Mouse (Mus musculus): Measurements from ENCODE around the gene Mup4. TPM values are rescaled to one million over a fixed set of nuclear protein-coding genes. Genes with fewer than 3 reads are reported as not detected.
"Not testable (repeated sequence)": the region's sequence is repeated elsewhere in the genome, so short reads cannot be mapped to it uniquely, and the experiment has no call there.

The Mup4 gene
- total RNA-seq (2015) (not detected in 2 replicates), total RNA-seq (2017) (not detected in 2 replicates)

DNA sequence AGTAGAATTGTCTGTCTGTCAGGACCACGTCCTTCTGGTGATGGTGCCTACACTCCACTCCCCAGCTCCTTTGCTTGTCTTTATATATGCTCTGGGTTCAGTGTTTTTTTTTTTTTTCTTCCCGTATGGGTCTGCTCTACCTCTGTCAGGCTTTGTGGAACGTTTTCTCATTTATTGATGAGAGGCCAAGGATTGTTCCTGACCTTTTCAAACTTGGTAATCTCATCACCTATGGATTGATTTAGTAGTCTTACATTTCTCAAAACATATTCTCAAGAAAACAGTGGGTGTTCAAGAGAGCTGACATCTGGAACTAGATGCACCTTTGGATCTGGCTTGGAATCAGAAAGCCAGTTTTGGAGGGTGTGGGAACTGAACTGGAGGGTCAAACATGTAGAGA lies at the start of gene Mup4:
TSS of gene Mup4 (minus strand) at position 101 of the 400 bp plus-strand sequence.
- ATAC-seq (ENCODE audit: poor library complexity, severe bottlenecking): no peak

DNA sequence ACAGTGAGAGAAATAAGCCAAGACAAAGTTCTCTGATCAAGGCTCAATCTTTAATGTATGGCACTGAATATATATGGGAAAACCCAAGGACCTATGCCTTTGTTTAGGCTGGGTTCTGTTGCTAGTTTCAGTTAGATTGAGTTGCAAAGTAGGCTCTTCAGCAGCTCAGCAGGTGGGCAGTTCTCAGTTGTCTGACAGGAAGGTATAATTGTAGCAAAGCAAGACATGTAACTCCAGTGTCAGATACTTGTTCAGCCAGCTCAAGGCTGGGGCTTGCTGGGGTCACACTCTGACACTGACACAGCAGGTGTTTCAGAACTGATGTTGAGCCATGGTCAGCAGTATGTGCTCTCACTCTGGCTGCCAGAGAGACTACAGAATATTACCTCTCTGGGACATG lies 37.4 kb upstream of the Mup4 start:
- ATAC-seq (ENCODE audit: poor library complexity, severe bottlenecking): not testable (repeated sequence)

DNA sequence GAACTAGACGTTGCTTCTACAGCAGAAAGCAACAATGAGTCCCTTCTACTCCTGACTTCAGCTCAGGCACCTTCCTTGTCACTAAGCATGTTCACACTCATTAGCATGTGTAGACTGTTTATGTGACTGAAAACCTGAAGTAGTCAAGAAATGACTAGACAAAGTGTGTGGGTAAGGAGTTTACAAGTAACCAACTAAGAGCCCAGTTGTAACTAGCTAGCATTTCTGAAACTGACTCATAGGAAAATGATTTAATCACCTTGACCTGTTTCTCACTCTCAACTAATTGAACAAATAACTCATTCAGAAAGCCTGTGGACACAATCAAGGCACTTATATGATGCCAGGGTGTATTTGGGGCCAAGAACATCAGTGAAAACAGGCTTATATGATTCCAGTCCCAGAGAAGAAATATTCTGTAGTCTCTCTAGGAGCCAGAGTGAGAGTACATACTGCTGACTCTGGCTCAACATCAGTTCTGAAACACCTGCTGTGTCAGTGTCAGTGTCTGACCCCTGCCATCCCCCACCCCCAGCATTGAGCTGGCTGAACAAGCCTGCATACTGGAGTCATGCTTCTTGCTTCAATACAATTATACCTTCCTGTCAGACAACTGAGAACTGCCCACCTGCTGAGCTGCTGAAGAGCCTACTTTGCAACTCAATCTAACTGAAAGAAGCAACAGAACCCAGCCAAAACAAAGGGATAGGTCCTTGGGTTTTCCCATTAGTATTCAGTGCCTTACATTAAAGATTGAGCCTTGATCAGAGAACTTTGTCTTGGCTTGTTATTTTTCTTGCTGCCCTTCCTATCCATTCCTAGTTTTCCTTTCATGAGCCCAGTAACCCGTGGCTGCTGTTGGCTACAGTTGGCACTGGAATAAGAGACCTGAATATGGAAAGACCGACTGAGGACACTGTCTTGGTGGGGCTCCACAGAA lies 3.2 kb upstream of the Mup4 start, which contains the start of gene Mup6:
TSS of gene Mup6 (plus strand) at position 890 of the 940 bp plus-strand sequence.
- ATAC-seq (ENCODE audit: poor library complexity, severe bottlenecking): no peak

DNA sequence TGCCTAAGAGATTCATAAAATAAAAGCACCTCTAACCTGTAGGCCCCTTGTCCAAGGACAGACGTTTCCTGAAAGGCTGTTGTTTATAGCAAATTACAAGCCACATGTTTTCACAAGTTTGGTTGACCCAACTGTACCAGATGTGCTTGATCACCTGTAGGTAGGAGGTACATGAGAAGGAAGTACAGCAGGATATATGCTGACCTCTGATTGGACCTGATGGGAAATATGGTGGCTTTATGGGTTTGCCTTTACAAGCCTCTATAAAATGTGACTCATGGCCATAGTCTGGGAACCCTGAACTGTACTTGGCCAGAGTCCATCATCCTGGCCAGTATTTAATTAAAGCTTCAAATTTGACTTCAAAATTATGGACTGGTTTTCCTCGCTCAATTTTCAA lies 23.0 kb downstream of the Mup4 start:
- no peak for ATAC-seq (ENCODE audit: poor library complexity, severe bottlenecking)

DNA sequence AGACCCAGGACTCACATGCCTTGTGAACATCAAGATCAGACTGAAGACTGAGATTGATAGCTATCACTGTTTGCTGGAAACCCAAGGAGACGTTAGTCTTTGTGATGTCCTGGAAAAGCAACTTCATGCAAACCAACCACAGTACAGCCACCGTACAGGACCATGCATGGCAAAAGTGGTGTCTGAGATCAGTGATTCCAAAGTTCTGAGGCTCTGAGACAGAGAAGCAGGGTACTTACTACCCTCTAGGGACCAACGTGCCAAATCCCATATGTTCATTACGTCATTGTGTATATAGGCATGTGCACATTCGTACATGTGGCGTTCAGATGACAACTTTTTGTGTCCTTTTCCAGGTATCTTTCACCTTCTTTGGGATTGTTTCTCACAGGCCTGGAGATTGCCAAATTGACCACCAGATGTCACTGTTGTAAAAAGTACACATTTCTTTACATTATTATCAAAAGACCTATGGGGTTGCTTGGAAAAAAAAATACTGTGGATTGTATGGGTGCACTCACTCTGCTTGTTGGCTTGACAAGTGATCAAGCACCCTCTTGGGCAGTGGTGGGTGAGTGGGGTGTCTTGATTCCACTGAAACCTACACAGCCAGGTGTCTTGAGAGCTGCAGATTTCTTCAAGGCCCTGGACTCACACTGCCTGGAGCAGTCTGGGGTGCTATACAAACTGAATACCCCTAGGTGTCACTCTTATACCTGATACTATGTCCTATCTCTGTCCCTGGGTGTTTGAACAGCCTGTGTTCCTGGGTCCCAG lies 27.8 kb downstream of the Mup4 start:
- ATAC-seq (ENCODE audit: poor library complexity, severe bottlenecking): peak; percentile 55; the same call in 1 of the 2 replicates

DNA sequence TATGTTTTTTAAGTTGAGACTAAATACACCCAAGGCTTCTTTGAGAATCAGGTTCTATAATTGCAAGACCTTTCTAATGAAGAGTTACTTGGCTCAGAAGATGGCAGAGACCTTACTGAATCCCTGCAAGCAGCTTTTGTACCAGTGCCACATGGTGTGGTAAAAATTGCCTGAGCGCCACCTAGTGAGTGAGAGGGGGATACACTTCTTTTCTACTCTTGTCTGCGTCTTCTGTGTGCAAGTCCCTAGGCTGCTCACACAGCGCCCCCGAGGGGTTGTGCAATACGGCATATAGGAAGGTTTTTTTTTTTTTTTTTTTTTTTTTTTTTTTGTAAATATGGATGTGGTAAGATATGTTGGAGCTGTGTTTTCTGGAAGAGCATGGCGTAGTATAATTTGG lies 32.2 kb downstream of the Mup4 start:
- ATAC-seq (ENCODE audit: poor library complexity, severe bottlenecking): peak; percentile 95

DNA sequence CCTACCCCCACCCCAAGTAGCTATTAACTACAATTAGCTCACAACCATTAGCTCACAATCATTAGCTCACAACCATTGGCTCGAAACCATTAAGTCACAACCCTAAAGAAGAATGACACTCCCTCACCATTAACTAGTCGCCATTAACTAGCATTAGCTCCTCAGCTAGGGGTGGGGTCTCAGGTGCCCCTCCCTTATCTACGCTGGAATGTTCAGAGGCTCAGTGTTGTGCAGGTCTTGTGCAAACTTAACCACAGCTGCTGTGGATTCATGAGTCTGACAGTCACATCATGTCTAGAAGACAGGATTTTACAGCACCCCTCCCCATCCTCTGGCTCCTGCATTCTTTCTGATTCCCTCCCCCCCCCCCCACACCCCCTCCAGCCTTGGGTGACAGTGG lies 32.8 kb downstream of the Mup4 start:
- no peak for ATAC-seq (ENCODE audit: poor library complexity, severe bottlenecking)

DNA sequence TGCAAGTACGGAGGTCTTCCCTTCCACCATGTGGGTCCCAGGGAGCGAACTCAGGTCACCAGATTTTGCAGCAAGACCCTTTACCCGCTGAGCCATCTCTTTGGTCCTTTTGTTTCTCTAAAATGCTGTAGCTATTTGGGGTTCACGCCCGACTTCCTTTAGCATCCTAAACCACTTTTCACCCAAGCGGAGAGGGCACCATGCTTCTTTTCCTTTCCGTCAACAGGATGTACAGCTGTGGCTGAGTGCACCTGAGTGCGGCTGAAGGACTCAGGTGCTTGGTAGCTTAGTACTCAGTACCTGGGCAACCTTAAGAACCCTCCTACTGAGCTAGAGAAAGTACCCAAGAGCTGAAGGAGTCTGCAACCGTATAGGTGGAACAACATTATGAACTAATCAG lies 35.4 kb downstream of the Mup4 start:
- no peak for ATAC-seq (ENCODE audit: poor library complexity, severe bottlenecking)

DNA sequence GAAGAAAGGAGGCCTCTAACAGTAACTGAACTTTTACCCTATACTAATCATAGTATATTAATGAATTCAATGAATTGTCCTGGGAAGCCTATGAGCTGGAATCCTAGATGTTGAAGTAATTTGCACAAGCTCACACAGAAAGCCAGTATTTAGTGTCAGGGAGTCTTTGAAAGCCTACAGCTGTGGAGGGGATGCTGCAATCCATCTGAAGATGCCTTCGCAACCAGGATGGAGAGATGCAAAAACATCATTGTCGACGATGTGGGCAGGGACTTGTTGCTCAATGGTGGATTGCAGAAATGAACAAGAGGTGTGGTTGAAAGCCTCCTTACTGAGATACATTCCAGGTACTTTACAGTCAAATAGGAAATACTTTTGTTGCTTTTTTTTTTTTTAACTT lies 42.5 kb downstream of the Mup4 start:
- peak; percentile 56 for ATAC-seq (ENCODE audit: poor library complexity, severe bottlenecking)

DNA sequence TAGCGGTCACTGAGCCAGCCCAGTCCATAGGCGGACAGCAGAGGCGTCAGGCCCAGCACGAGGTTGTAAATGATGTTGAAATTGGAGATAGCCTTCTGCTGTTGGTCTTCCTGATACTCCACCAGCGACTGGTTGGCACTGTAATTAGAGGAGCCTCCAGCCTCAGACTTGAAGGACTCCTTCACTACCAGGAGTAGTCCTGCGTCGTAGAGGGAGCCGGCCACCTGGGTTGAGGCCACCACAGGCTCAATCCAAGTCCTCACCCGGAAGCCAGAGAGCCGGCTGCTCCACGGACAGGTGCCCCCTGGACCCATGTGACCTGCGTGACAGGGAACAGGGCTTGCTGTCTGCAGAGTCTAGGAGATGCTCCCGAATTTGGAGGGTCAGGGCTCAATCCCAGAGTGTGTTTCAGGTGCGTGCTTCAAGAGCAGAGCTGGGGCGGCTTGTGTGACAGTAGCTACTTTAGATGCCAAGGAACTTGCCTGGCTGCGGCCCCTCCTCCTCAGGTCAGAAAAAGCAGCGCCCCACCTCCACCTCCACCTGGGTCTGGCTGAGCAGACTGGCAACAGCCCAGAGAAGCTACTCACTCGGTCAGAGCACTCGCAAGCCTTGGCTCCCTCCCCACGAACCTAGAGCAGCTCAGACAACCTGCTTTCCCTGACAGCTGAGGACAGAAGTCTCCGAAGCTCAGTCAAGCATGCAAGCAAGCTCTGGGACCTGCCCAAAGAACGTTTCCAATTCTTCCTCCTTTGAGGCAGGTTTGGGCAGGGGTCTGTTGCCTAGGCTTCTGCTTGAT lies 45.7 kb downstream of the Mup4 start, which contains the start of gene Slc46a2:
TSS of gene Slc46a2 (minus strand) at position 449 of the 796 bp plus-strand sequence.
- ATAC-seq (ENCODE audit: poor library complexity, severe bottlenecking): no peak

DNA sequence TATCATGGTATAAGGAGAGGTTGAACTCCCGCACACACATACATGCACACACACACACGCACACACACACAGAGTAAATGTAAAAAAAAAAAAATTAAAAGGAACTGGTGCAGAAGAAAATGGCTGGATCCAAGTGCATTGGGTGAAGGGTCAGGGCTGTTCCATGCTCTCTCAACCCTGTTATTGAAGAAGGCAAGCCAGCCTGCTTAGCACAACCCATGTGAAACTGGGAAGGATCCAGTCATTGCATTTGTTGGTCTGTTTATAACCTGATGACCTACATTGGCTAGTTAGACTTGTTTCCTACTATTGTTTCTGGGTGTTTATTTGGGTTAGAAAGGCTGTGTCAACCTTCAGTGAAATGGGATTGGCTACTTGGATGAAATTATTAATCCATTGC lies 51.7 kb downstream of the Mup4 start:
- ATAC-seq (ENCODE audit: poor library complexity, severe bottlenecking): no peak

DNA sequence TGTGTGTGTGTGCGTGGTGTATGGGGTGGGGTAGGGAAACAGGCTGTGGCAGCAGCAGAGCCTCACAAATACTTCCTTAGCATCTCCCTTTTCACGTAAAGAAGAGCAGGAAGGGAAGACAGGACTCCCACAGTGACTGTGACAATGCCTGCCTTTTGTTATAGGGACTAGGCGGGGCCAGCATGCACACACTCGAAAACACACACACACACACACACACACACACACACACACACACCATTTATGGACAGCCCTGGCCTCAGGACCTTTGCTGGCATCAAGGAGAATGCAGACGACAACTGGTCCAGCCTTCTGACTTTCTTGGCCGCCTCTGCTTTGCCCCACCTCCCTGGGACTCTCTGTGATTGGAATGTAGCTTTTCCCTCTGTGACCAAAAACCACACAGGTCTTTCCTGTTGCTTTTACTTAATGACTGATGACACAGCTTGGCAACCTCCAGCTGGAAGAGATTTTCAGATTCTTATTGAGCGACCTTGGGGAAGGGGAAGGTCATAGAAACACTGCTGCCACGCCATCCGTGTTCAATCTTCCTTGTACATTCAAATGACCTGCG lies 52.8 kb downstream of the Mup4 start:
- ATAC-seq (ENCODE audit: poor library complexity, severe bottlenecking): no peak

DNA sequence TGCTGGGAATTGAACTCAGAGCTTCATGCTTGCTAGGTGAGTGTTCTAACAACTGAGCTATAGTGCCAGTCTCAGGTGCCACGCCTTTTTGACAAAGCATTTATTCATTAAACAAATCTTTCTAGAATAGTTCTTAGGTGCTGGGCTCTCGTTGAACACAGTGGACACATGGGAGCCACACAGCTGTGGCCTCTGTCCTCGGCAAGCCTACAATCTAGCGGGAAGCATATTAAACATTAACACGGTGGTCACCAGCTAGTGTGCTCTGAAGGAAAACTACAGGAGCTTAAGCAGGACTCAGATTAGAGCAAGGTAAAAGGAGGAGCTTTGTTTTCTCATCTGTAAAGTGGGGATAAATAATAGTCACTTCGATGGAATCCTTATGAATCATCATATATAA lies 53.4 kb downstream of the Mup4 start:
- ATAC-seq (ENCODE audit: poor library complexity, severe bottlenecking): no peak

Other genes with a start within 250 kb of the Mup4 start
- 41.6 and 49.0 TPM in 2 replicates for gene Inip, start 159.1 kb downstream of the Mup4 start, total RNA-seq (2015)
- 47.3 and 52.7 TPM in 2 replicates for gene Inip, start 159.1 kb downstream of the Mup4 start, total RNA-seq (2017)
- 16.8 and 17.9 TPM in 2 replicates for gene Snx30, start 154.9 kb downstream of the Mup4 start, total RNA-seq (2015)
- 28.2 and 29.7 TPM in 2 replicates for gene Snx30, start 154.9 kb downstream of the Mup4 start, total RNA-seq (2017)
- gene Slc46a2, start 45.7 kb downstream of the Mup4 start, total RNA-seq (2015): not detected in 2 replicates
- not detected in 2 replicates for gene Slc46a2, start 45.7 kb downstream of the Mup4 start, total RNA-seq (2017)
- not detected in 2 replicates for gene Mup6, start 3.6 kb upstream of the Mup4 start, total RNA-seq (2015)
- not detected in 2 replicates for gene Mup6, start 3.6 kb upstream of the Mup4 start, total RNA-seq (2017)
- gene Mup7, start 109.8 kb upstream of the Mup4 start, total RNA-seq (2015): not detected in 2 replicates
- not detected in 2 replicates for gene Mup7, start 109.8 kb upstream of the Mup4 start, total RNA-seq (2017)
- gene Mup2, start 193.6 kb upstream of the Mup4 start, total RNA-seq (2015): not detected in 2 replicates
- gene Mup2, start 193.6 kb upstream of the Mup4 start, total RNA-seq (2017): not detected in 2 replicates